ENCODE assay signal across 9 mouse cellular contexts in genomic region chr9:115049981-115050720, GRCm38 (mm10).
DNase-seq lines count a peak whose midpoint lies in the region; ATAC-seq and TF ChIP-seq lines count a peak whose summit lies in the region.
"Had no signal": no experiment of that assay in that cellular context is flagged by ENCODE, and none has a peak within 500 bp of the region (broad histone marks: within the 10 kb centered on the region; RNA-seq: fewer than 3 reads in every experiment).

No protein-coding gene starts in this region.

- TF ChIP-seq CTCF in kidney, adult 2 months (conservative IDR thresholded peaks at IDR 0.05; ENCODE audit: insufficient read depth, insufficient read length, low read depth, low read length): no peak
- no peak for TF ChIP-seq CTCF in layer of hippocampus, adult 2 months (conservative IDR thresholded peaks at IDR 0.05)

- ATAC-seq in kidney, embryonic 15.5 days (replicated peaks; ENCODE audit: low FRiP score): no peak
- peak; percentile 46; the same call in 1 of the 2 replicates for ATAC-seq in heart, embryonic 16.5 days (replicated peaks; ENCODE audit: extremely low read depth, insufficient read depth, low FRiP score)
- no peak for ATAC-seq in hindbrain, embryonic 12.5 days (ENCODE audit: low FRiP score)

- no peak for TF ChIP-seq POLR2A in kidney, adult 2 months (IDR thresholded peaks at IDR 0.05; ENCODE audit: low read depth, low read length)

- H3K27ac ChIP-seq in kidney, adult 2 months (ENCODE audit: insufficient read depth, low read depth, low read length): no peak overlapping the region
- no peak overlapping the region for H3K27ac ChIP-seq in kidney, embryonic 15.5 days
- no peak overlapping the region for H3K27ac ChIP-seq in heart, embryonic 16.5 days (ENCODE audit: low read length)
- no peak overlapping the region; the same call in 1 of the 2 replicates for H3K27ac ChIP-seq in hindbrain, embryonic 12.5 days
- no peak overlapping the region for H3K27ac ChIP-seq in layer of hippocampus, adult 2 months
- H3K27ac ChIP-seq: liver, embryonic 15.5 days had no signal

- no peak overlapping the region for H3K4me3 ChIP-seq in kidney, adult 2 months (ENCODE audit: insufficient read depth, low read depth, low read length)
- no peak overlapping the region for H3K4me3 ChIP-seq in kidney, embryonic 15.5 days (replicated peaks)
- no peak overlapping the region for H3K4me3 ChIP-seq in heart, embryonic 16.5 days (ENCODE audit: low read length)
- no peak overlapping the region for H3K4me3 ChIP-seq in hindbrain, embryonic 12.5 days
- no peak overlapping the region for H3K4me3 ChIP-seq in layer of hippocampus, adult 2 months
- H3K4me3 ChIP-seq: liver, embryonic 15.5 days had no signal

- no peak overlapping the region for H3K4me2 ChIP-seq in kidney, embryonic 15.5 days
- no peak overlapping the region for H3K4me2 ChIP-seq in heart, embryonic 16.5 days (ENCODE audit: low read depth, low read length)
- H3K4me2 ChIP-seq in hindbrain, embryonic 12.5 days (replicated peaks): no peak overlapping the region
- H3K4me2 ChIP-seq: liver, embryonic 15.5 days had no signal

- 43% methylated on average over 13 of the region's 13 CpGs for WGBS in kidney, adult 2 months
- 59% methylated on average over 13 of the region's 13 CpGs for WGBS in kidney, embryonic 15.5 days
- WGBS in heart, embryonic 16.5 days: 59% methylated on average over 13 of the region's 13 CpGs
- WGBS in hindbrain, embryonic 12.5 days: 86% methylated on average over 13 of the region's 13 CpGs

- DNase-seq in kidney, adult 2 months: peak; percentile 95
- peak; percentile 73 for DNase-seq in adrenal gland, postnatal 10 days
- DNase-seq in lung, postnatal 25 days (ENCODE audit: low spot score): peak; percentile 89
- no peak for DNase-seq in thymus, adult 18-20 months
- no peak for DNase-seq in layer of hippocampus, adult 2 months (ENCODE audit: low spot score in 2 of 2)

- peaks cover 20% of the 10 kb centered on the region for H3K4me1 ChIP-seq in kidney, adult 2 months (ENCODE audit: control insufficient read depth, insufficient read depth, low read length)
- peaks cover 31% of the 10 kb centered on the region for H3K4me1 ChIP-seq in kidney, embryonic 15.5 days
- H3K4me1 ChIP-seq in heart, embryonic 16.5 days (ENCODE audit: control insufficient read depth, insufficient read depth, low read length): peaks cover 28% of the 10 kb centered on the region
- H3K4me1 ChIP-seq in hindbrain, embryonic 12.5 days: peaks cover 23% of the 10 kb centered on the region
- H3K4me1 ChIP-seq: liver, embryonic 15.5 days had no signal

- H3K9ac ChIP-seq in kidney, embryonic 15.5 days: no peak overlapping the region
- H3K9ac ChIP-seq in heart, embryonic 16.5 days (ENCODE audit: low read length): no peak overlapping the region
- no peak overlapping the region for H3K9ac ChIP-seq in hindbrain, embryonic 12.5 days
- H3K9ac ChIP-seq: liver, embryonic 15.5 days had no signal

- no peaks in the 10 kb centered on the region for H3K9me3 ChIP-seq in kidney, embryonic 15.5 days (replicated peaks)
- no peaks in the 10 kb centered on the region for H3K9me3 ChIP-seq in heart, embryonic 16.5 days (replicated peaks; ENCODE audit: control insufficient read depth, low read length)
- no peaks in the 10 kb centered on the region for H3K9me3 ChIP-seq in hindbrain, embryonic 12.5 days (replicated peaks)
- H3K9me3 ChIP-seq: liver, embryonic 15.5 days had no signal

- H3K36me3 ChIP-seq in kidney, adult 2 months (ENCODE audit: control insufficient read depth, insufficient read depth, low read length): no peaks in the 10 kb centered on the region
- H3K36me3 ChIP-seq in kidney, embryonic 15.5 days: no peaks in the 10 kb centered on the region
- no peaks in the 10 kb centered on the region for H3K36me3 ChIP-seq in heart, embryonic 16.5 days (ENCODE audit: control insufficient read depth, insufficient read depth)
- no peaks in the 10 kb centered on the region for H3K36me3 ChIP-seq in hindbrain, embryonic 12.5 days
- H3K36me3 ChIP-seq: liver, embryonic 15.5 days had no signal

- no peaks in the 10 kb centered on the region for H3K27me3 ChIP-seq in kidney, adult 2 months (replicated peaks; ENCODE audit: control insufficient read depth, insufficient read depth, low read length)
- no peaks in the 10 kb centered on the region for H3K27me3 ChIP-seq in kidney, embryonic 15.5 days
- H3K27me3 ChIP-seq in heart, embryonic 16.5 days (ENCODE audit: control insufficient read depth, insufficient read depth, low read length): no peaks in the 10 kb centered on the region
- no peaks in the 10 kb centered on the region for H3K27me3 ChIP-seq in hindbrain, embryonic 12.5 days
- H3K27me3 ChIP-seq: liver, embryonic 15.5 days had no signal

Comparison
In these comparisons a context has a peak if more than half of its experiments do, and no peak if none do; other contexts are left out.
1. DNase-seq: peak in kidney, adult 2 months (single experiment), adrenal gland, postnatal 10 days (single experiment) and lung, postnatal 25 days (single experiment); none in thymus, adult 18-20 months (0 of 2) and layer of hippocampus, adult 2 months (0 of 2).